Mouse (Mus musculus): Measurements from ENCODE around the gene Dock2.

DNA sequence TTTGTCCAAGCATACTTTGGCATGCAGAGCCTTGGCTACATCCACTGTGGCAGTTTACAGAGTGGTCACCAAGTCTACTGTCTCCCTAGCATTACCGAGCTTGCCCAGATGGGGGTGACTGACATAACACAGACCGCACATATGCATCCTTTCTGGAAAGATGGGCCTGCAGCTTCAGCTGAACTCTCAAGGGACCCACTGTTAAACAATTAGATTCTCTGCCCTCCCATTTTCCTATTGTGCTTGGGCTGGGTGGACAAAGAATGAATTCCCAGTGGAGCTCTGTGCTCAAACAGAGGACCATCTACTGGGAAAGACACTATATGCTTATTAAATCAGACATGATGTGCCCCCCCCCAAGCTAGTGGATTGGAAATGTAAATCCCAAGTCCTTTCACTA lies 9.1 kb downstream of the Dock2 start:
- TF ChIP-seq CTCF (IDR thresholded peaks at IDR 0.05; ENCODE audit: borderline replicate concordance, insufficient read depth, low read length) (no peak), POLR2A (IDR thresholded peaks at IDR 0.05; ENCODE audit: low read depth, low read length) (no peak)

Measured in embryonic fibroblast, embryonic 13.5 days (primary cell).